Mouse (Mus musculus) kidney, postnatal 0 days (tissue): ENCODE data around the gene Dennd2c. TPM values are rescaled to one million over a fixed set of nuclear protein-coding genes. Genes with fewer than 3 reads are reported as not detected.

Source experiments
- ATAC-seq: fragments of 200-750 bp; cut with Nextera tagmentation; replicated peaks from 2 replicates; pipeline ENCODE4 v1.8.0; 2017; ENCODE audit warnings: low read depth, moderate number of reproducible peaks, moderate TSS enrichment, moderate library complexity; ENCODE audit not compliant: low FRiP score
- DNase-seq: peaks from one replicate; pipeline ENCODE4 v3.0.0-alpha.2; 2016; ENCODE audit warnings: low spot score
- H3K27ac ChIP-seq: fragments of 300-500 bp; sonication (generic); 2 replicates; pipeline ENCODE4 v1.5.1; 2014; ENCODE audit warnings: mild to moderate bottlenecking
- H3K27me3 ChIP-seq: fragments of 300-500 bp; sonication (generic); 2 replicates; pipeline ENCODE4 v1.6.1; 2014; ENCODE audit warnings: low read length, mixed read lengths; ENCODE audit not compliant: insufficient read depth
- H3K36me3 ChIP-seq: fragments of 300-500 bp; sonication (generic); 2 replicates; pipeline ENCODE4 v1.6.1; 2014; ENCODE audit warnings: low read length, mixed read lengths; ENCODE audit not compliant: insufficient read depth
- H3K4me1 ChIP-seq: fragments of 300-500 bp; sonication (generic); replicated peaks from 2 replicates; pipeline ENCODE4 v1.6.1; 2014; ENCODE audit warnings: antibody characterized with exemption, low read length, mixed read lengths; ENCODE audit not compliant: insufficient read depth
- H3K4me2 ChIP-seq: fragments of 300-500 bp; sonication (generic); 2 replicates; pipeline ENCODE4 v1.6.1; 2014; ENCODE audit warnings: mild to moderate bottlenecking, low read length, moderate library complexity, mixed read lengths
- H3K4me3 ChIP-seq: fragments of 300-500 bp; sonication (generic); replicated peaks from 2 replicates; pipeline ENCODE4 v1.5.1; 2014; ENCODE audit warnings: low read depth, low read length
- H3K9ac ChIP-seq: fragments of 300-500 bp; sonication (generic); 2 replicates; pipeline ENCODE4 v1.6.1; 2014; ENCODE audit warnings: low read depth, low read length
- H3K9me3 ChIP-seq: fragments of 300-500 bp; sonication (generic); replicated peaks from 2 replicates; pipeline ENCODE4 v1.6.1; 2016; ENCODE audit warnings: low read length, inconsistent platforms, mixed read lengths
- CTCF ChIP-seq: IDR thresholded peaks from 2 replicates; pipeline ENCODE4 v1.5.1; 2016; ENCODE audit warnings: antibody characterized with exemption, low read depth, mild to moderate bottlenecking, moderate library complexity
- WGBS: fragments of 180-500 bp; shearing (Covaris S2); extraction: QIAGEN DNeasy Blood & Tissue Kit; methylation state at CpG from one replicate; pipeline ENCODE4 v1.1.7; 2014; 5-methylcytosine and 5-hydroxymethylcytosine counted together
- polyA plus RNA-seq: library from polyadenylated mRNA; unstranded; fragments of >200 nt; fragmentation: Nextera tagmentation; extraction: Ambion mirVana; gene quantifications from 2 replicates; pipeline ENCODE4 v1.2.1, GENCODE M21; 2015

Dennd2c gene
- polyA plus RNA-seq, 1 experiment from 2014 or later, result 2.3 TPM

DNA sequence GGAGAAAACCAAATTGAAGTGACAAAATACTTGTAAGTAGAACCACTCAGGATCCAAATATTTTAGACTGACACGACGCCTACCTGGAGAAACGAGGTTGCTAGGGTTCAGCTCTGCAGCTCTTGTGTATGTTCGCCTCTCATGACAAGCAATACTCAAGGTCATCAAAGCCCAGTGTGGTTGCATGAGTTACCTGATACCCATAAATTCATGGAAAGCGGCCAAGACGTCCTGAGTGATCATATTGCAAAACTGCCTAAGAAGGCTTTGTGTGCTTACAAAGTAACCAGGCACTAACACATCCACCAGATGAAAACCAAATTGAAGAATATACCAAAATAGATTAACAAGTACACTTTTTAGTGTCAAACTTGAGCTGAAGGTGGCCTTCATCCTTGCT lies 33.4 kb upstream of the Dennd2c start:
- TF ChIP-seq CTCF, result no peak
- Histone ChIP-seq H3K36me3 (peaks cover 34% of the 10 kb centered on the region), H3K27ac (no peak overlapping the region)

GRCm38 (mm10) chr3:103073771-103074170 lies 28.6 kb upstream of the Dennd2c start, which contains the start of gene Ampd1:
Gene Ampd1 (plus strand): TSS chr3:103074014.
- no peaks in the 10 kb centered on the region for H3K27me3 ChIP-seq
- no peak within 1 kb of the TSS for H3K4me3 ChIP-seq
- H3K9me3 ChIP-seq, result no peaks in the 10 kb centered on the region
- no peak within 1 kb of the TSS for H3K9ac ChIP-seq
- no peak within 1 kb of the TSS for H3K27ac ChIP-seq
- no peak for TF ChIP-seq CTCF
- WGBS, result 50% methylated on average over 5 of the region's 5 CpGs
- ATAC-seq, result no peak
- H3K4me2 ChIP-seq, result no peak within 1 kb of the TSS
- no peaks in the 10 kb centered on the region for H3K4me1 ChIP-seq
- DNase-seq, result no peak
- H3K36me3 ChIP-seq, result peaks cover 2% of the 10 kb centered on the region; the same call in 1 of the 2 replicates

More for the DNA sequence above, 33.4 kb upstream of the Dennd2c start:
- Histone ChIP-seq H3K9me3 (no peaks in the 10 kb centered on the region), H3K27me3 (no peaks in the 10 kb centered on the region), H3K4me3 (no peak overlapping the region), H3K4me2 (no peak overlapping the region), H3K9ac (no peak overlapping the region), H3K4me1 (no peaks in the 10 kb centered on the region)
- 82% methylated on average over 6 of the region's 6 CpGs for whole genome bisulfite sequencing
- ATAC-seq, result no peak
- DNase-seq, result no peak

DNA sequence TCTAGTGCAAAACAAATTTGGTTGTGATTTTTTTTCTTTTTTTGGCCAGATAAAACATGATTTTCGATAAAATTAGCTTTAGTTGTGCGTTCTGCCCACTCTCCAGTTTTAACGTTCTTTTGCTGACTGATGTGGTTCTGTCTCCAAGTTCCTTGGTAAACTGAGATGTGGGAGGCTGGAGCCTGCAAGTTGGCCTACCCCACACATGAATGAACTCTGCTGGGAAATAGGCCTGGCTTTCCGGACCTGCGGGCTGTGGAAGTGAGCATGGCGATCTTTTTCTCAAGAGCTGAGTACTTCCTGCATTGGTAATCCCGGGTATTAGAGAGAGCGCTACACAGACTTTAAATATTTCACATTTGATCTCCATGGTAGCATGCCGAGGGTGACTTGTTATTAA lies 26.5 kb upstream of the Dennd2c start:
- no peak for DNase-seq
- ATAC-seq, result no peak
- WGBS, result 75% methylated on average over 9 of the region's 9 CpGs

DNA sequence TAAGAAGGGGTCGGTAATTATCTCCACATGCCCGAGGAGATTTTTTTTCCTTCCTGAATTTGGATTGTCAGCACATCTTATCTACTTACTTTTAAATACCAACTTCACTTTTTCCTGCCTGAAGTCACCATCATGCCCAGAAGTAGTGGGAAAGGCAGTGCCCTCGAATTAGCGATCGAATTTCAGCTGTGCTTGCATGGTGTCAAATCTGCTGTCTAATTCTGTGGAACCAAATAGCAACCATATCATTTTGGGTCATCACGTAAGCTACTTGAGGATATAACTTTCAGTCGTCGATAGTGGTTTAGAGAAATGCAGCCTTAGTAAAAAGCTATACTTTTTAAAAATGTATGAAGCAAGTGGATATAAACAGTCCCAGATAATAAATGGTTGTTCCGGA lies 25.9 kb upstream of the Dennd2c start:
- H3K4me2 ChIP-seq, result no peak overlapping the region

More for the DNA sequence above, 26.5 kb upstream of the Dennd2c start:
- TF ChIP-seq CTCF, result no peak
- no peak overlapping the region for H3K4me2 ChIP-seq
- H3K4me3 ChIP-seq, result no peak overlapping the region
- no peaks in the 10 kb centered on the region for H3K4me1 ChIP-seq
- H3K27ac ChIP-seq, result no peak overlapping the region
- H3K9me3 ChIP-seq, result no peaks in the 10 kb centered on the region
- no peaks in the 10 kb centered on the region for H3K36me3 ChIP-seq
- no peak overlapping the region for H3K9ac ChIP-seq
- H3K27me3 ChIP-seq, result no peaks in the 10 kb centered on the region

GRCm38 (mm10) chr3:103079301-103079700 lies 23.1 kb upstream of the Dennd2c start:
- Histone ChIP-seq H3K36me3 (no peaks in the 10 kb centered on the region), H3K27ac (no peak overlapping the region), H3K4me3 (no peak overlapping the region), H3K4me1 (no peaks in the 10 kb centered on the region), H3K9ac (no peak overlapping the region), H3K27me3 (no peaks in the 10 kb centered on the region), H3K4me2 (no peak overlapping the region), H3K9me3 (no peaks in the 10 kb centered on the region)
- TF ChIP-seq CTCF, result no peak
- DNase-seq (no peak), ATAC-seq (no peak)
- WGBS, result 86% methylated on average over 9 of the region's 9 CpGs

More for the DNA sequence above, 25.9 kb upstream of the Dennd2c start:
- DNase-seq (no peak), ATAC-seq (no peak)
- no peak for TF ChIP-seq CTCF
- Histone ChIP-seq H3K27ac (no peak overlapping the region), H3K27me3 (no peaks in the 10 kb centered on the region), H3K4me1 (no peaks in the 10 kb centered on the region), H3K4me3 (no peak overlapping the region), H3K36me3 (no peaks in the 10 kb centered on the region), H3K9me3 (no peaks in the 10 kb centered on the region), H3K9ac (no peak overlapping the region)
- 90% methylated on average over 9 of the region's 9 CpGs for WGBS

DNA sequence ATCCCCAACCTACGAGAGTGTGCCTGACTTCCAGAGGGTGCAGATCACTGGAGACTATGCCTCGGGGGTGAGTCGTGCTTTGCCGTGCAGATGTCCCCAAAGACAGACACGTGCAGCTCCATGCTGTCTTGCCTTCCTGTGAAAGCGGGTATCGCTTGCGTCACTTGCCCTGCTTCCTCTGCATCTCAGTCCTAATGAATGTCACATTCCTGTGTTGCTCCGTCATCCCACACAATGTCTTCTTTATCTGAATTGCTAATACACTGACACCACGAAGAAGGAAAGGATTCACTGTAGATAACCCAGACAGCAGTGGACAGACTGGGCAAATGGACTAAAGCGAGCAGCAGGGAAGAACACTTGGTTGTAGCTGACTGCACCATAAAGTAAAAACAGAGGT lies 21.4 kb upstream of the Dennd2c start:
- no peak for TF ChIP-seq CTCF
- H3K4me2 ChIP-seq, result no peak overlapping the region
- 79% methylated on average over 11 of the region's 11 CpGs for WGBS
- DNase-seq (no peak), ATAC-seq (no peak)
- H3K9me3 ChIP-seq, result no peaks in the 10 kb centered on the region
- H3K4me3 ChIP-seq, result no peak overlapping the region
- no peak overlapping the region for H3K9ac ChIP-seq
- H3K27me3 ChIP-seq, result no peaks in the 10 kb centered on the region
- H3K4me1 ChIP-seq, result no peaks in the 10 kb centered on the region
- no peaks in the 10 kb centered on the region for H3K36me3 ChIP-seq
- no peak overlapping the region for H3K27ac ChIP-seq

GRCm38 (mm10) chr3:103081861-103082453 lies 20.4 kb upstream of the Dennd2c start:
- DNase-seq, result peak; percentile 5
- no peak overlapping the region for H3K4me2 ChIP-seq
- no peak for TF ChIP-seq CTCF
- H3K4me3 ChIP-seq, result no peak overlapping the region
- ATAC-seq, result no peak
- 76% methylated on average over 17 of the region's 17 CpGs for WGBS
- no peaks in the 10 kb centered on the region for H3K4me1 ChIP-seq
- H3K9ac ChIP-seq, result no peak overlapping the region
- H3K27me3 ChIP-seq, result no peaks in the 10 kb centered on the region
- H3K27ac ChIP-seq, result no peak overlapping the region
- H3K36me3 ChIP-seq, result no peaks in the 10 kb centered on the region
- H3K9me3 ChIP-seq, result no peaks in the 10 kb centered on the region
